Mouse (Mus musculus) small intestine, adult 2 months (tissue): ENCODE data around the gene Adgrg3.

ENCODE experiments used
- CTCF ChIP-seq: fragments of 200-500 bp; IDR thresholded peaks from 2 replicates; pipeline ENCODE4 v1.5.1; 2012; ENCODE audit warnings: low read depth, mild to moderate bottlenecking, control low read depth, inconsistent platforms, low read length, moderate library complexity, mixed read lengths; ENCODE audit not compliant: insufficient replicate concordance, insufficient read length; ENCODE audit errors: extremely low read depth
- POLR2A ChIP-seq: fragments of 200-500 bp; IDR thresholded peaks from 2 replicates; pipeline ENCODE4 v1.6.1; 2012; ENCODE audit warnings: low read depth, mild to moderate bottlenecking, control low read depth, inconsistent platforms, low read length, moderate library complexity

GRCm38 (mm10) chr8:94983146-94983545 is 34.3 kb upstream of the Adgrg3 start:
- TF ChIP-seq POLR2A = no peak
- TF ChIP-seq CTCF = no peak
